14 mouse cellular contexts compared by ENCODE assay signal in genomic region chr9:55043688-55044087, GRCm38 (mm10). TPM values are rescaled to one million over a fixed set of nuclear protein-coding genes. Genes with fewer than 3 reads are reported as not detected.
DNase-seq lines count a peak whose midpoint lies in the region; ATAC-seq and TF ChIP-seq lines count a peak whose summit lies in the region.
"Had no signal": no experiment of that assay in that cellular context is flagged by ENCODE, and none has a peak within 500 bp of the region (broad histone marks: within the 10 kb centered on the region; RNA-seq: fewer than 3 reads in every experiment).

No protein-coding gene starts in this region.

- no peak for TF ChIP-seq EP300 in lung, postnatal 0 days (IDR thresholded peaks at IDR 0.05)

- H3K36me3 ChIP-seq in forebrain, embryonic 13.5 days (ENCODE audit: poor library complexity, severe bottlenecking): no peaks in the 10 kb centered on the region
- no peaks in the 10 kb centered on the region for H3K36me3 ChIP-seq in forebrain, embryonic 15.5 days
- H3K36me3 ChIP-seq in midbrain, embryonic 12.5 days: no peaks in the 10 kb centered on the region
- no peaks in the 10 kb centered on the region for H3K36me3 ChIP-seq in midbrain, embryonic 13.5 days
- no peaks in the 10 kb centered on the region for H3K36me3 ChIP-seq in lung, postnatal 0 days (ENCODE audit: insufficient read depth, low read length)

- peak overlapping the region; percentile 10; the same call in 1 of the 2 replicates for H3K4me2 ChIP-seq in forebrain, embryonic 13.5 days
- no peak overlapping the region for H3K4me2 ChIP-seq in forebrain, embryonic 15.5 days (replicated peaks)
- 0 out of 2 replicates have a peak overlapping the region, but pooled peaks have one; percentile 22 for H3K4me2 ChIP-seq in midbrain, embryonic 12.5 days (replicated peaks)
- no peak overlapping the region for H3K4me2 ChIP-seq in midbrain, embryonic 13.5 days (replicated peaks)
- no peak overlapping the region for H3K4me2 ChIP-seq in lung, postnatal 0 days (replicated peaks; ENCODE audit: low read depth, low read length)

- H3K27me3 ChIP-seq in forebrain, embryonic 13.5 days: no peaks in the 10 kb centered on the region
- H3K27me3 ChIP-seq in forebrain, embryonic 15.5 days: no peaks in the 10 kb centered on the region
- peaks cover 25% of the 10 kb centered on the region for H3K27me3 ChIP-seq in midbrain, embryonic 12.5 days
- H3K27me3 ChIP-seq in midbrain, embryonic 13.5 days: peaks cover 6% of the 10 kb centered on the region; the same call in 1 of the 2 replicates
- no peaks in the 10 kb centered on the region for H3K27me3 ChIP-seq in lung, postnatal 0 days (replicated peaks; ENCODE audit: insufficient read depth, low read length)

- H3K4me3 ChIP-seq in forebrain, embryonic 13.5 days: no peak overlapping the region
- H3K4me3 ChIP-seq in forebrain, embryonic 15.5 days: no peak overlapping the region
- H3K4me3 ChIP-seq in midbrain, embryonic 12.5 days: no peak overlapping the region
- H3K4me3 ChIP-seq in midbrain, embryonic 13.5 days (replicated peaks): no peak overlapping the region
- no peak overlapping the region for H3K4me3 ChIP-seq in lung, postnatal 0 days (ENCODE audit: low read depth, low read length)

- TF ChIP-seq CTCF in lung, postnatal 0 days (IDR thresholded peaks at IDR 0.05): no peak

- WGBS in forebrain, embryonic 13.5 days: 16% methylated on average over 8 of the region's 8 CpGs
- WGBS in forebrain, embryonic 15.5 days: 16% methylated on average over 8 of the region's 8 CpGs
- WGBS in midbrain, embryonic 12.5 days: 8% methylated on average over 8 of the region's 8 CpGs
- WGBS in midbrain, embryonic 13.5 days: 6% methylated on average over 8 of the region's 8 CpGs
- 21% methylated on average over 8 of the region's 8 CpGs for WGBS in lung, postnatal 0 days

- H3K27ac ChIP-seq in forebrain, embryonic 13.5 days: no peak overlapping the region
- no peak overlapping the region for H3K27ac ChIP-seq in forebrain, embryonic 15.5 days (replicated peaks)
- H3K27ac ChIP-seq in midbrain, embryonic 12.5 days (replicated peaks): no peak overlapping the region
- no peak overlapping the region for H3K27ac ChIP-seq in midbrain, embryonic 13.5 days
- H3K27ac ChIP-seq in lung, postnatal 0 days (ENCODE audit: low read length): no peak overlapping the region

- no peak for ATAC-seq in forebrain, embryonic 13.5 days
- no peak for ATAC-seq in forebrain, embryonic 15.5 days (replicated peaks)
- no peak; the same call in 1 of the 2 replicates for ATAC-seq in midbrain, embryonic 12.5 days (ENCODE audit: low FRiP score, low read depth)
- ATAC-seq in midbrain, embryonic 13.5 days: no peak
- ATAC-seq in lung, postnatal 0 days: no peak

- no peaks in the 10 kb centered on the region for H3K9me3 ChIP-seq in forebrain, embryonic 13.5 days (replicated peaks)
- H3K9me3 ChIP-seq in forebrain, embryonic 15.5 days: no peaks in the 10 kb centered on the region
- H3K9me3 ChIP-seq in midbrain, embryonic 12.5 days: no peaks in the 10 kb centered on the region
- no peaks in the 10 kb centered on the region for H3K9me3 ChIP-seq in midbrain, embryonic 13.5 days
- no peaks in the 10 kb centered on the region for H3K9me3 ChIP-seq in lung, postnatal 0 days (ENCODE audit: low read length)

- H3K4me1 ChIP-seq in forebrain, embryonic 13.5 days: peaks cover 18% of the 10 kb centered on the region
- peaks cover 23% of the 10 kb centered on the region for H3K4me1 ChIP-seq in forebrain, embryonic 15.5 days
- peaks cover 17% of the 10 kb centered on the region for H3K4me1 ChIP-seq in midbrain, embryonic 12.5 days
- peaks cover 21% of the 10 kb centered on the region for H3K4me1 ChIP-seq in midbrain, embryonic 13.5 days (replicated peaks)
- H3K4me1 ChIP-seq in lung, postnatal 0 days (ENCODE audit: insufficient read depth, low read depth, low read length): no peaks in the 10 kb centered on the region

- peak; percentile 61 for DNase-seq in mesoderm, embryonic 11.5 days (ENCODE audit: low read depth, low spot score)
- no peak for DNase-seq in left cerebral cortex, postnatal 10 days (ENCODE audit: extremely low spot score in 1 of 2, low spot score in 2 of 2)
- no peak for DNase-seq in gastrocnemius, postnatal 14 days
- no peak for DNase-seq in lung, postnatal 0 days (ENCODE audit: low spot score)
- DNase-seq: cerebellum, adult 8-10 months; kidney, postnatal 4 days; lung, postnatal 10 days had no signal

- intact Hi-C loops in left cerebral cortex, postnatal 10 days (cut with DNase I): no loop called here
- intact Hi-C loops in gastrocnemius, postnatal 14 days (cut with DNase I; ENCODE audit: low total_unique reads): no loop called here

- H3K9ac ChIP-seq in forebrain, embryonic 13.5 days: no peak overlapping the region
- H3K9ac ChIP-seq in forebrain, embryonic 15.5 days (replicated peaks): no peak overlapping the region
- H3K9ac ChIP-seq in midbrain, embryonic 12.5 days (replicated peaks): no peak overlapping the region
- H3K9ac ChIP-seq in midbrain, embryonic 13.5 days (replicated peaks): no peak overlapping the region
- no peak overlapping the region for H3K9ac ChIP-seq in lung, postnatal 0 days (replicated peaks; ENCODE audit: low read depth)

RNA-seq across cellular contexts. Expression of gene Chrnb4, which starts 4.9 kb away (rescaled TPM):
- 0.35 and 0.62 TPM in 2 replicates for polyA plus RNA-seq in forebrain, embryonic 13.5 days (2015; fragmentation: Nextera tagmentation; extraction: Ambion mirVana)
- 0.23 and 0.51 TPM in 2 replicates for polyA plus RNA-seq in forebrain, embryonic 15.5 days (2015; fragmentation: Nextera tagmentation; extraction: Ambion mirVana)
- 1.1 and 1.3 TPM in 2 replicates for polyA plus RNA-seq in midbrain, embryonic 12.5 days (2016; fragmentation: Nextera tagmentation; extraction: Ambion mirVana)
- 0.89 and 0.99 TPM in 2 replicates for polyA plus RNA-seq in midbrain, embryonic 13.5 days (2015; fragmentation: Nextera tagmentation; extraction: Ambion mirVana)
- under 1 TPM in 1 of 2 experiments, not detected in 1; 0.15 TPM for total RNA-seq in left cerebral cortex, postnatal 10 days (2021)
- not detected for total RNA-seq in gastrocnemius, postnatal 14 days (2021)
- 0.08 and 0.10 TPM in 2 replicates for polyA plus RNA-seq in lung, postnatal 0 days (2015; fragmentation: Nextera tagmentation; extraction: Ambion mirVana)
- total RNA-seq: liver, adult 2 months; monocyte, adult 5-6 weeks had no signal
- polyA plus RNA-seq: liver, adult 2 months had no signal

RNA-seq across cellular contexts. Expression of gene Chrna3, which starts 17.3 kb away (rescaled TPM):
- polyA plus RNA-seq in forebrain, embryonic 13.5 days (2015; fragmentation: Nextera tagmentation; extraction: Ambion mirVana): 4.5 and 5.6 TPM in 2 replicates
- 3.7 and 3.8 TPM in 2 replicates for polyA plus RNA-seq in forebrain, embryonic 15.5 days (2015; fragmentation: Nextera tagmentation; extraction: Ambion mirVana)
- polyA plus RNA-seq in midbrain, embryonic 12.5 days (2016; fragmentation: Nextera tagmentation; extraction: Ambion mirVana): 9.0 and 9.8 TPM in 2 replicates
- polyA plus RNA-seq in midbrain, embryonic 13.5 days (2015; fragmentation: Nextera tagmentation; extraction: Ambion mirVana): 10.6 and 11.5 TPM in 2 replicates
- total RNA-seq in left cerebral cortex, postnatal 10 days (2021): 1 to 10 TPM; 3.2 to 3.7 TPM
- total RNA-seq in gastrocnemius, postnatal 14 days (2021): not detected
- polyA plus RNA-seq in lung, postnatal 0 days (2015; fragmentation: Nextera tagmentation; extraction: Ambion mirVana): 0.05 and 0.06 TPM in 2 replicates
- total RNA-seq: liver, adult 2 months; monocyte, adult 5-6 weeks had no signal
- polyA plus RNA-seq: gonadal fat pad, adult 2 months; liver, adult 2 months had no signal

Comparison
In these comparisons a context has a peak if more than half of its experiments do, and no peak if none do; other contexts are left out.
1. H3K4me2 ChIP-seq: peak in forebrain, embryonic 13.5 days (single experiment) and midbrain, embryonic 12.5 days (single experiment); none in forebrain, embryonic 15.5 days (single experiment), midbrain, embryonic 13.5 days (single experiment) and lung, postnatal 0 days (single experiment).